Mouse (Mus musculus) bone marrow, adult 2 months (tissue): ENCODE measurements at regions not wholly inside any gene's neighbourhood (a gene's known extent, or its start where the extent isn't known, plus 50 kb on each side); places are given as distances from the start of the nearest gene placed in this dataset.

Source experiments
- H3K27ac ChIP-seq: fragments of 200-500 bp; 2 replicates; pipeline ENCODE4 v1.5.1; 2012; ENCODE audit warnings: low read depth, mild to moderate bottlenecking, control low read depth, inconsistent platforms, low read length; ENCODE audit not compliant: control insufficient read depth, poor library complexity, insufficient read depth
- H3K4me1 ChIP-seq: fragments of 200-500 bp; 2 replicates; pipeline ENCODE4 v1.6.1; 2011; ENCODE audit warnings: low read length; ENCODE audit not compliant: control insufficient read depth, insufficient read depth
- H3K4me3 ChIP-seq: fragments of 200-500 bp; replicated peaks from 2 replicates; pipeline ENCODE3; 2011; ENCODE audit warnings: mild to moderate bottlenecking, low read depth, low read length, control low read depth; ENCODE audit not compliant: control insufficient read depth
- CTCF ChIP-seq: fragments of 200-500 bp; IDR thresholded peaks from 2 replicates; pipeline ENCODE4 v1.5.1; 2011; ENCODE audit warnings: low read length, control low read depth; ENCODE audit not compliant: control insufficient read depth, insufficient read depth
- POLR2A ChIP-seq: fragments of 200-500 bp; IDR thresholded peaks from 2 replicates; pipeline ENCODE4 v1.6.1; 2011; ENCODE audit warnings: low read depth, mild to moderate bottlenecking, control low read depth, low read length, borderline replicate concordance; ENCODE audit not compliant: control insufficient read depth
- WGBS: fragments of 180-500 bp; shearing (Covaris S2); methylation state at CpG from one replicate; pipeline ENCODE4 v1.1.7; 2018; 5-methylcytosine and 5-hydroxymethylcytosine counted together

- H3K27ac ChIP-seq: no peak overlapping the region
- TF ChIP-seq CTCF (no peak), POLR2A (no peak)
- H3K4me3 ChIP-seq: no peak overlapping the region
- peaks cover 2% of the 10 kb centered on the region; the same call in 1 of the 2 replicates for H3K4me1 ChIP-seq
- WGBS: 78% methylated on average over 7 of the region's 7 CpGs
These were observed 92.1 kb downstream of the Bcl2l11 start for GRCm38 (mm10) chr2:128217784-128218467.

GRCm38 (mm10) chr2:128218961-128219360 is 93.1 kb downstream of the Bcl2l11 start:
- WGBS: 91% methylated on average over 4 of the region's 4 CpGs
- Histone ChIP-seq H3K4me1 (peaks cover 2% of the 10 kb centered on the region; the same call in 1 of the 2 replicates), H3K27ac (no peak overlapping the region), H3K4me3 (no peak overlapping the region)
- TF ChIP-seq CTCF (no peak), POLR2A (no peak)

DNA sequence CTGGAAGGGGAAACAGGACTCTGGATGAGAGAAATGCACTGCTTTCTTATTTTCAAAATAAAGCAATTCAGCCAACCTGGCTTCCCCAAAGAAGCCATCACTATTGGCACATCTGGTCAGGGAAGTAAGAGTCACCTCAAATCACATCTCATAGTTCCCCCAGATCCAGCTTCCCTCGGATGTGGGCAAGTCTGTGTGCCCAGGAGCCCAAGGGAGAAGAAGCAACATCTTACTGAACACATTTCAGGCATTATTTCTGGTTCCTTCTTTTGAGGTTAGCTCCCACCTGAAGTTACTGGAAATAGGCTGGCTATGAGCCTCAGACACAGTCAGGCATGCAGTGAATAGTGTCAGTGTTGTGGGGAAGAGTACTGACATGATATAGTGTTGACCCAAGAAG is 95.2 kb downstream of the Bcl2l11 start:
- 6% methylated on average over 1 of the region's 1 CpGs for WGBS
- no peak overlapping the region for H3K4me3 ChIP-seq

DNA sequence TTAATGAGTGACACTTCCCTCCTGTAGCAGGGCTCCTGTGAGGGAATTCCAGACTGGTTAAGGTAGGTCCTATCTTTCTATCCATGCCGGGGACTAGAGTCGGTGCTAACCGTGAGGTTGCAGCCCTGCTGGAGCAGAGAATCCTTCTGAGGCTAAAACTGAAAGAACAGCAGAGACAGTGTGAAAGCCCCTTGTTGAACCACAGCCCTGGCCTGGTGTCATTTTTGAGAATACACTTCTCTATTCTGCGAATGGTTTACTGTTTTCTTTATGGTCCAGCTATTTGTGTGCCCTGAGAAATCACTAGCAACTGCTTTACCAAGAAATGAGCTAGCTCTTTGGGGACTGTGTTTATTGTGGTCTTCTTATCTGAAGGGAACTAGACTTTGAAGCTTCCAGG is 95.8 kb downstream of the Bcl2l11 start:
- no peak for TF ChIP-seq POLR2A
- no peak for TF ChIP-seq CTCF
- 48% methylated on average over 4 of the region's 4 CpGs for WGBS

More for the DNA sequence above, 95.2 kb downstream of the Bcl2l11 start:
- Histone ChIP-seq H3K27ac (no peak overlapping the region), H3K4me1 (peaks cover 2% of the 10 kb centered on the region; the same call in 1 of the 2 replicates)
- TF ChIP-seq POLR2A: no peak
- no peak for TF ChIP-seq CTCF

DNA sequence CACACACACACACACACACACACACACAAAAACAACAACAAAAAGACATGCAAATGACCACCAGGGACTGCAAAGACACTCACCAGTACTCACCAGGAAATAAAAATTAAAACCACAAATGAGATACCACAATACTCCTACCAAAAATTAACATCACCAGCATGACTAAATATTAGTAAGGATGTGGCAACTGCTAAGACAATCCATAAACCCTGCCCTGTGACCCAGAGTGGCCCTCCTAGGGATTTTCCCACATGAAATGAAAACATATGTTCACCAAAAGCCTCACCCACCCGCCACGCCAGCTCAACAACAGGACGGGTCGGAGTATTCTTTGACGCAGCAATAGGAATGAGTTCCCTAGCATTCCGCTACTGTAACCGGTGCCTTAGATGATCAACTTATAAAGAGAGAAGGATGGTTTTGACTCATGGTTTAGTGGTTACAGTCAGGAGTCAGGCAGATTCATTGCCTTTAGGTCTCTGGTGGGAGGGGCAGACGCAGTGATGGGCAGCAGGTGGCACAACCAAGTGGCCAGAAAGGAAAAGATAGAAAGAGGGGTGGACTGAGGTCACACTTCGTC is 100.7 kb downstream of the Bcl2l11 start:
- no peak overlapping the region for H3K4me3 ChIP-seq
- H3K27ac ChIP-seq: no peak overlapping the region
- 86% methylated on average over 9 of the region's 9 CpGs for WGBS
- H3K4me1 ChIP-seq: no peaks in the 10 kb centered on the region
- TF ChIP-seq CTCF (no peak), POLR2A (no peak)

More for the DNA sequence above, 95.8 kb downstream of the Bcl2l11 start:
- H3K4me1 ChIP-seq: peaks cover 2% of the 10 kb centered on the region; the same call in 1 of the 2 replicates
- H3K27ac ChIP-seq: no peak overlapping the region
- no peak overlapping the region for H3K4me3 ChIP-seq

GRCm38 (mm10) chr2:128229730-128230129 is 103.9 kb downstream of the Bcl2l11 start:
- no peak overlapping the region for H3K27ac ChIP-seq
- TF ChIP-seq POLR2A: no peak
- no peaks in the 10 kb centered on the region for H3K4me1 ChIP-seq
- no peak overlapping the region for H3K4me3 ChIP-seq
- WGBS: 35% methylated on average over 4 of the region's 4 CpGs

DNA sequence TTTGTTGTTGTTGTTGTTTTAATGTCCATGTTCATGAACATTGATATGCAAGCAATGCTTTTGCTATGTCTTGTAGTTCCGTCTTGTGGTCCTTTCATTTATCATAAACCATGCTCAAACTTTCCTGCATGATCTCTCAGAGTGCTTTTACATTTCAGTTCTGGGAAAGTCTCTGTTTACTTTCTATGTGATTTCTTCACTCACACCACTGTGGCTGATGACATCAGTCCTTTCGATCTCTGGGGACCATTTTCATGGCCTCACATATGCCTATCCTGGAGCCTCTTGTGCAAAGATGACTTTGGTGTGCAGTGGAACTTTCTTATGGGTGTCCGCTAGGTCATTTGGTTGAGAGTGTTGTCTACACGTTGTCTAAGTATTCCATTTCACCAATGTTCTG is 105.1 kb downstream of the Bcl2l11 start:
- Histone ChIP-seq H3K27ac (no peak overlapping the region), H3K4me3 (no peak overlapping the region), H3K4me1 (no peaks in the 10 kb centered on the region)
- TF ChIP-seq CTCF (no peak), POLR2A (no peak)
- 78% methylated on average over 4 of the region's 4 CpGs for WGBS

GRCm38 (mm10) chr2:128231338-128231737 is 105.5 kb downstream of the Bcl2l11 start:
- Histone ChIP-seq H3K4me1 (no peaks in the 10 kb centered on the region), H3K4me3 (no peak overlapping the region), H3K27ac (no peak overlapping the region)
- TF ChIP-seq CTCF (no peak), POLR2A (no peak)
- 41% methylated on average over 3 of the region's 3 CpGs for WGBS
